Mouse (Mus musculus): ENCODE data around the gene Tbc1d14. TPM values are rescaled to one million over a fixed set of nuclear protein-coding genes. Genes with fewer than 3 reads are reported as not detected.

Gene Tbc1d14
- polyA plus RNA-seq (2012; rRNA removed): 25.6 and 38.8 TPM in 2 replicates

DNA sequence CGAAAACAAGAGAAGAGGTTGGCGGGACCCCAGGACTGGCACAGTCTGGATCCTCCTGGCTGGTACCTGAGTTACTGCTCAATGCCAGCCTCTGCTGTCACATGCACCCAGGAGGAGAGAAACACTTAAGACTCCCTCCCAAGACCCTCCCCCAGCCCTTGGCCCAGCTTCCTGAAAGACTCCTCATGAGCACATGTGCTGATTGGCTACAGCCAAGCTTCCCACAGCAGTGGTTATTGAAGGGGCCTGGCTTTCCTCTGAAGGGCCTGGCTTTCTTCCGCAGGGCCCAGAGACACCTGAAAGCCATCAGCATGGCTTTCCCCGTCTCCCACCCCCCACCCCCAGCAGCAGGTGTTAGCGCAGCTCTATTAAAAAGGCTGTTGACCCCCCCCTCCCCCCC lies at the start of gene Tbc1d14:
Gene Tbc1d14 (minus strand): TSS at position 101 of the 400 bp plus-strand sequence.

GRCm38 (mm10) chr5:36484171-36484990 lies 108.7 kb downstream of the Tbc1d14 start, which contains the start of the genes Tada2b and Ccdc96:
Gene Tada2b (minus strand): TSS chr5:36484285.
Gene Ccdc96 (plus strand): TSS chr5:36484588.

DNA sequence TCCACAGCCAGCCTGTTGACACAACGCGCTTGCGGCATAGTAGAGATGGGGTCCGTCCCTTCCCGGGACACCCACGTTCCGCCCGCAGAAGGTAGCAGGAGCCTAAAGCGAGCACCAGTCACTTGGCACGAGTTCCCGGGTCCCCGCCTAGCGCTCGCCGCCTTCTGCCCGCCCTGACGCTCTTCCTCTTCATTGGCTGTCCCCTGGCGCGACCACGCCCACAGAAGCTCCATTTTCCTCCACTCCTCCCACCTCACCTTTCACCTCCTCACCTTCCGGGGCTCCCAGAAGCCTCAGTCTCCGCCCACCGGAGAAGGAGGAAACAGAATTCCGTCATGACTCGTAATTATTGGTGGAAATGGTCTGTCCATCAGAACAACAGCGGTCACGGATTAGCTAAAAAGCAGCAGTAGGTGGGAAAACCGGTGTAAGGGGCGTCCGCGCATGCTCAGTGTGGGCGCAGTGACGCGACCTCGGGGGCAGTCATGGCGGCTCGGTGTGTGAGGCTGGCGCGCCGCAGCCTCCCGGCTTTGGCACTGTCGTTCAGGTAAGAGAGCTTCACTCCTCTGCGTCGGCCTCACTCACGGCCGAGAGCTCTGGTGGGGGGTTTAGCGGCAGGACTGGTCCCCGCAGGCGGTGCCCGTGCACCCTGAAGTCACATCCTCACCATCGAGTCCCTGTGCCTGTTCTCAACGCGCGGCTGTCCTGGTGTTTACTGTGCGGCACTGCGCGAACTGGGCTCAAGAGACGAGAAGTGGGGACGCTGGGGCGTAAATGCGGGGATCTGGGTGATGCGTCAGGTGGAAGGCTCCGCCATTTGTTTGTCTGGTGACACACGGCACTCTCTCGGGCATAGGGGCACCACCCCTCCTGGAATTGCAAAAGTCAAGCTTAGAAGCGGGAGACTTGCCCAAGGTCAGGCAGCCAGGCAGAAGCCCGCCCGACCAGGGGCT lies 128.1 kb downstream of the Tbc1d14 start, which contains the start of gene Grpel1:
Gene Grpel1 (plus strand): TSS at position 290 of the 953 bp plus-strand sequence.

Other genes with a start within 250 kb of the Tbc1d14 start
- 32.3 and 32.4 TPM in 2 replicates for gene Sorcs2, start 195.1 kb downstream of the Tbc1d14 start, polyA plus RNA-seq (2012; rRNA removed)
- 16.2 TPM in 2 replicates for gene Grpel1, start 128.3 kb downstream of the Tbc1d14 start, polyA plus RNA-seq (2012; rRNA removed)
- gene Tada2b, start 109.0 kb downstream of the Tbc1d14 start, polyA plus RNA-seq (2012; rRNA removed): 18.2 and 19.5 TPM in 2 replicates
- gene Ccdc96, start 108.7 kb downstream of the Tbc1d14 start, polyA plus RNA-seq (2012; rRNA removed): 0.48 and 0.96 TPM in 2 replicates
- 16.0 and 16.9 TPM in 2 replicates for gene D5Ertd579e, start 102.7 kb upstream of the Tbc1d14 start, polyA plus RNA-seq (2012; rRNA removed)
- gene Bloc1s4, start 155.4 kb upstream of the Tbc1d14 start, polyA plus RNA-seq (2012; rRNA removed): 67.2 and 75.5 TPM in 2 replicates
- 277 and 341 TPM in 2 replicates for gene Mrfap1, start 203.5 kb upstream of the Tbc1d14 start, polyA plus RNA-seq (2012; rRNA removed)
- 146 and 156 TPM in 2 replicates for gene Man2b2, start 237.4 kb upstream of the Tbc1d14 start, polyA plus RNA-seq (2012; rRNA removed)